Mouse (Mus musculus) midbrain, embryonic 15.5 days (tissue): ENCODE results near the gene Ndufaf1. TPM values are rescaled to one million over a fixed set of nuclear protein-coding genes. Genes with fewer than 3 reads are reported as not detected.

Source experiments
- polyA plus RNA-seq: library from polyadenylated mRNA; unstranded; fragments of >200 nt; fragmentation: Nextera tagmentation; extraction: Ambion mirVana; gene quantifications from 2 replicates; pipeline ENCODE4 v1.2.1, GENCODE M21; 2015

Gene Ndufaf1
- polyA plus RNA-seq, 1 experiment from 2014 or later: 37.0 TPM

Other genes with a start within 250 kb of the Ndufaf1 start
- gene Ino80, start 185.1 kb downstream of the Ndufaf1 start, polyA plus RNA-seq: 3.1 and 3.3 TPM in 2 replicates
- 0.48 and 0.74 TPM in 2 replicates for gene Exd1, start 115.2 kb downstream of the Ndufaf1 start, polyA plus RNA-seq
- 55.6 and 59.4 TPM in 2 replicates for gene Chp1, start 115.1 kb downstream of the Ndufaf1 start, polyA plus RNA-seq
- gene Nusap1, start 44.5 kb downstream of the Ndufaf1 start, polyA plus RNA-seq: 10.1 and 11.6 TPM in 2 replicates
- 3.1 and 4.6 TPM in 2 replicates for gene Oip5, start 44.4 kb downstream of the Ndufaf1 start, polyA plus RNA-seq
- gene Rtf1, start 12.2 kb upstream of the Ndufaf1 start, polyA plus RNA-seq: 50.0 and 62.3 TPM in 2 replicates
- gene Itpka, start 79.5 kb upstream of the Ndufaf1 start, polyA plus RNA-seq: 0.11 and 0.18 TPM in 2 replicates
- gene Ltk, start 97.6 kb upstream of the Ndufaf1 start, polyA plus RNA-seq: 2.2 and 3.5 TPM in 2 replicates
- 21.3 and 21.6 TPM in 2 replicates for gene Rpap1, start 124.7 kb upstream of the Ndufaf1 start, polyA plus RNA-seq
- gene Tyro3, start 134.9 kb upstream of the Ndufaf1 start, polyA plus RNA-seq: 20.3 and 22.2 TPM in 2 replicates
- 27.8 and 30.7 TPM in 2 replicates for gene Mga, start 234.4 kb upstream of the Ndufaf1 start, polyA plus RNA-seq